Mouse (Mus musculus) hindbrain, embryonic 12.5 days (tissue): ENCODE results near the gene Irf2. TPM values are rescaled to one million over a fixed set of nuclear protein-coding genes. Genes with fewer than 3 reads are reported as not detected.

Experiments
- ATAC-seq: fragments of 200-750 bp; cut with Nextera tagmentation; 2 replicates; pipeline ENCODE4 v1.8.0; 2017; ENCODE audit warnings: moderate TSS enrichment; ENCODE audit not compliant: low FRiP score
- H3K27ac ChIP-seq: fragments of 300-500 bp; sonication (generic); 2 replicates; pipeline ENCODE4 v1.5.1; 2016; ENCODE audit warnings: mild to moderate bottlenecking
- H3K27me3 ChIP-seq: fragments of 300-500 bp; sonication (generic); 2 replicates; pipeline ENCODE4 v1.6.1; 2016; ENCODE audit warnings: mild to moderate bottlenecking
- H3K36me3 ChIP-seq: fragments of 300-500 bp; sonication (generic); 2 replicates; pipeline ENCODE4 v1.6.1; 2016; ENCODE audit warnings: mild to moderate bottlenecking
- H3K4me1 ChIP-seq: fragments of 300-500 bp; sonication (generic); 2 replicates; pipeline ENCODE4 v1.6.1; 2016
- H3K4me2 ChIP-seq: fragments of 300-500 bp; sonication (generic); replicated peaks from 2 replicates; pipeline ENCODE4 v1.6.1; 2016; ENCODE audit warnings: mild to moderate bottlenecking
- H3K4me3 ChIP-seq: fragments of 300-500 bp; sonication (generic); 2 replicates; pipeline ENCODE4 v1.5.1; 2016; ENCODE audit warnings: mild to moderate bottlenecking
- H3K9ac ChIP-seq: fragments of 300-500 bp; sonication (generic); 2 replicates; pipeline ENCODE4 v1.6.1; 2016; ENCODE audit warnings: mild to moderate bottlenecking, moderate library complexity
- H3K9me3 ChIP-seq: fragments of 300-500 bp; sonication (generic); replicated peaks from 2 replicates; pipeline ENCODE4 v1.6.1; 2016; ENCODE audit warnings: mild to moderate bottlenecking
- WGBS: fragments of 180-500 bp; shearing (Covaris S2); methylation state at CpG from one replicate; pipeline ENCODE4 v1.1.7; 2016; 5-methylcytosine and 5-hydroxymethylcytosine counted together
- polyA plus RNA-seq: library from polyadenylated mRNA; unstranded; fragments of >200 nt; fragmentation: Nextera tagmentation; extraction: Ambion mirVana; gene quantifications from 2 replicates; pipeline ENCODE4 v1.2.1, GENCODE M21; 2016

The Irf2 gene
- polyA plus RNA-seq, 1 experiment from 2014 or later: 11.9 TPM

DNA sequence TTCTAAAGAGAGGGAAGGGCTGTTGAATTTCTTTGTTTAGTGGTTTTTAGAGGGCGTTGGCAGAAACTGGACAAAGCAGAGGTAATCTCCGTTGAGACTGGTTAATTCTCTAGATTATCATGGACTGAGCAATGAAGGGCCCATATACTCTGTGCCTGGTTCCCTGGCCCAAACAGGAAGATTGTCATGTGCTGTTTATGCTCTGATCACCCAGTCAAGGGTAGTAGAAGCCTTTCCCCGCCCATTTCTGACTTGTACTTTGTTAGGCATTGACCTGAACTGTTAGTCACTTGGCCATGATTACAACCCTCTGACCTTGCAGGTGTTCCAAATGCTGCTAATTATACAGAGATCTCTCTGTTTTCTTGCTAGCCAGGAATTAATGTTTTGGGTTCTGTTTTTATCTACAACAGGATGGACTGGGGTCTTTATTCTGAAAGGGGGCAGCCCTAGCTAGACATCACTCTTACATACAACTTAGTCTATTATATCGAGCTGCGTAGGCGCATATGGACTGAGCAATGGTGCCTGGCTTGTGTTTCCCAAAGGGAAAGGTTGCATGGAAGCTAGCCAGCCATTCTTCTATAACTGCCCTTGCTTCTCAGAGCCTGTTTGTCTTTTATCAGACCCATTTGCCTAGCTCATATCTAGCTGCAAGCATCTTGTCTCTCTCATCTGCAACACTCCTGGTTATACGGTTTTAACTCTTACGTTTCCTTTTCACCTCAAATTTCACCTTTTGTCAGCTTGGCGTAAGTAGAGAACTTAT lies 143.9 kb downstream of the Irf2 start:
- Histone ChIP-seq H3K9me3 (no peaks in the 10 kb centered on the region), H3K4me1 (no peaks in the 10 kb centered on the region; the same call in 1 of the 2 replicates), H3K9ac (no peak overlapping the region), H3K36me3 (no peaks in the 10 kb centered on the region), H3K4me3 (no peak overlapping the region), H3K27ac (no peak overlapping the region), H3K27me3 (no peaks in the 10 kb centered on the region), H3K4me2 (no peak overlapping the region)
- no peak for ATAC-seq
- WGBS: 91% methylated on average over 9 of the region's 9 CpGs

DNA sequence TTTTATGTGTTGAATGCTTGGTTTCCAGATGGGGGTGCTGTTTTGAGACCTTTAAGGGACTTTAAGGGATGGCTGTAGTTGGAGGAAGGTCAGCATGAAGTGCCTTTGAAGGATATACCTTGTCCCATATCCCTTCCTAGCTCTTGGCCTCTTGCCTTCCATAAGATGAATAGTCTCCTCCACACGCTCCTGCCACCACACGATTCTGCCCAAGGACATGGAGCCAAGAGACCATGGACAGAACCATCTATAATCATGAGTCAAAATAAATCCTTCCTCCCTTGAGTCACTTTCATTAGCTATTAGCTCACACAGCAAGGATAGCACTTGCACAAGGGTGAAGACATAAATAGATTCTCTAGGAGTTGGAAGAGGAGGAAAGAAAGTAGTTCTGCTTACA lies 146.3 kb downstream of the Irf2 start:
- H3K4me2 ChIP-seq: no peak overlapping the region
- H3K9me3 ChIP-seq: no peaks in the 10 kb centered on the region
- 92% methylated on average over 2 of the region's 2 CpGs for WGBS
- H3K27me3 ChIP-seq: no peaks in the 10 kb centered on the region; the same call in 1 of the 2 replicates
- H3K9ac ChIP-seq: no peak overlapping the region
- H3K36me3 ChIP-seq: no peaks in the 10 kb centered on the region
- ATAC-seq: no peak
- no peak overlapping the region for H3K27ac ChIP-seq
- peaks cover 3% of the 10 kb centered on the region; the same call in 1 of the 2 replicates for H3K4me1 ChIP-seq
- H3K4me3 ChIP-seq: no peak overlapping the region

DNA sequence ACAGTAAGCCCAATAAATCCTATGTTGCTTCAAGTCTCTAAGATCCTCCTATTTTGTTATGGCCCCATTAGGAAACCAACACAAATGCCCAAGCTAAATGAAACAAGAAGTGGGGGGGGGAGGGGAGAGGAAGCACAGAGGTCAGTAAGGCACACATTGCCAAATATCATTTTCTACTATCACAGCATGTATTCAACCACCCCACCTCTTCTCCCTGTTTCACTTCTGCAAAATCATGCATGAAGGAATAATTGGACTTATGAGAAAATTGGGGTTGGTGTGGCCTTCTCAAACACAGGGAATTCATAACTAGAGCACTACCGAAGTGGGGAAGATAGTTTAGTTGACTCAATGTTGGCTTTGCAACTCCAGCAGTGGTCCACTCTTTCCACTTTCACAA lies 146.7 kb downstream of the Irf2 start:
- no peaks in the 10 kb centered on the region for H3K36me3 ChIP-seq
- H3K4me2 ChIP-seq: no peak overlapping the region
- H3K4me1 ChIP-seq: peaks cover 3% of the 10 kb centered on the region; the same call in 1 of the 2 replicates
- H3K9me3 ChIP-seq: no peaks in the 10 kb centered on the region
- no peak overlapping the region for H3K4me3 ChIP-seq
- no peak for ATAC-seq
- H3K9ac ChIP-seq: no peak overlapping the region
- no peak overlapping the region for H3K27ac ChIP-seq
- H3K27me3 ChIP-seq: no peaks in the 10 kb centered on the region; the same call in 1 of the 2 replicates
- WGBS: 94% methylated on average over 1 of the region's 1 CpGs

DNA sequence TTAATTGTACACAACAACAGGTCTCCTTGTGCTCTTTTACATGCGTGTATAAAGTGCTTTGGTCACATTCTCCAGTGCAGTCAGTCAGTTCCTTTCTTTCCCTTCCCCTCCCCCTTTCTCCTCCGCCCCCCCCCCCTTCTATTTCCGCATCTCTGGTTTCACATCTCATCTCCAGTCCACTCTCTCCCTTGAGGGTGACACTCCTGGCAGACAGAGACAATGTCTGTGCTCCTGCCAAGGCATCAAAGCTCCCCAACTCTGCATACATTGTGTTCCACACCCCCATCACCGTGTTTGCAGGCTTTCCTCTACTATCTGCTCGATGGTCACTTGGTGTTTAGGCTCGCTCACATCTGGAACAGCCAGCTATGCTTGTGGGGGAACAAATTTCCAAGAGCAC lies 147.9 kb downstream of the Irf2 start:
- ATAC-seq: no peak
- no peaks in the 10 kb centered on the region for H3K9me3 ChIP-seq
- peaks cover 3% of the 10 kb centered on the region; the same call in 1 of the 2 replicates for H3K4me1 ChIP-seq
- H3K27ac ChIP-seq: no peak overlapping the region
- no peaks in the 10 kb centered on the region; the same call in 1 of the 2 replicates for H3K27me3 ChIP-seq
- no peak overlapping the region for H3K4me3 ChIP-seq
- H3K9ac ChIP-seq: no peak overlapping the region
- 76% methylated on average over 5 of the region's 6 CpGs for whole genome bisulfite sequencing
- H3K36me3 ChIP-seq: no peaks in the 10 kb centered on the region
- no peak overlapping the region for H3K4me2 ChIP-seq

DNA sequence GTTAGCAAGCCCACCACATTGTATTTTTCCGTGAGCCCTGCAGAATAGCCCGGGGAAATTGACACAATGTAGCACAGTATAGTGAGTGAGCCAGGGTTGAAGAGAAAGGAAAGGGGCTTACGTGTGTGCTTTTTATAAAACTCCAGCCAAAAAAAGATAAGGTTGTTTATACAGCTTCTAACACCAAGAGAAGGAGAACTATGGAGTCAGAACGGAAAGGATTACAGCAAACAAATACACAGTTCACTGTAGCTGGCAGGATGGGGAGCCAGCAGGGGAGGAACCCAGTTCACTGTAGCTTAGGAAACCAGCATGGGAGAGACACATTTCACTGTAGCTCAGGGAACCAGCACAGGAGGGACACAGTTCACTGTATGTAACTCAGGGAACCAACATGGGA lies 149.0 kb downstream of the Irf2 start:
- H3K4me3 ChIP-seq: no peak overlapping the region
- no peak for ATAC-seq
- 69% methylated on average over 4 of the region's 4 CpGs for WGBS
- peaks cover 9% of the 10 kb centered on the region; the same call in 1 of the 2 replicates for H3K4me1 ChIP-seq
- no peak overlapping the region for H3K9ac ChIP-seq
- no peaks in the 10 kb centered on the region for H3K36me3 ChIP-seq
- no peaks in the 10 kb centered on the region for H3K9me3 ChIP-seq
- H3K27me3 ChIP-seq: no peaks in the 10 kb centered on the region; the same call in 1 of the 2 replicates
- no peak overlapping the region for H3K4me2 ChIP-seq
- H3K27ac ChIP-seq: no peak overlapping the region

DNA sequence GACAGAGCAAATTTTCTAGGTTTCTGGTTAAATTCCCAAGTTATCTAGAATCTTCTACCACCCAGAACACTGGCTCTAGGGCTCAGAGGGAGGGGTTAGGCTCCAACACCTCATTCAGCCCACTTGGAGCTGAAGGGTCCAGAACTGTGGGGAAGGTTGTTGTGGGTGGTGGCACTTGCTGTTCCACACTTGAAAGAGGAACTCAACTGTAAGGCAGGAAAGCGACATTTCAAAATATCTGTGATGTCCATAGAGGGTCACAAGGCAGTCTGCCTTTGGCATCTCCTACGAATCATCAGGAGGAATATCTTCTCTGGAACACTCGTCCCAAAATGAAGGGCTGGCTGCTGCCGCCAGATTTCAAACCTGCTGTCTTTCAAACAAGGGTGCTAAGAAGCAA lies 150.7 kb downstream of the Irf2 start:
- Histone ChIP-seq H3K4me1 (peaks cover 9% of the 10 kb centered on the region; the same call in 1 of the 2 replicates), H3K36me3 (no peaks in the 10 kb centered on the region), H3K9ac (no peak overlapping the region), H3K9me3 (no peaks in the 10 kb centered on the region), H3K27me3 (no peaks in the 10 kb centered on the region; the same call in 1 of the 2 replicates), H3K4me2 (no peak overlapping the region), H3K27ac (no peak overlapping the region), H3K4me3 (no peak overlapping the region)
- no peak for ATAC-seq
- 79% methylated on average over 4 of the region's 4 CpGs for WGBS

DNA sequence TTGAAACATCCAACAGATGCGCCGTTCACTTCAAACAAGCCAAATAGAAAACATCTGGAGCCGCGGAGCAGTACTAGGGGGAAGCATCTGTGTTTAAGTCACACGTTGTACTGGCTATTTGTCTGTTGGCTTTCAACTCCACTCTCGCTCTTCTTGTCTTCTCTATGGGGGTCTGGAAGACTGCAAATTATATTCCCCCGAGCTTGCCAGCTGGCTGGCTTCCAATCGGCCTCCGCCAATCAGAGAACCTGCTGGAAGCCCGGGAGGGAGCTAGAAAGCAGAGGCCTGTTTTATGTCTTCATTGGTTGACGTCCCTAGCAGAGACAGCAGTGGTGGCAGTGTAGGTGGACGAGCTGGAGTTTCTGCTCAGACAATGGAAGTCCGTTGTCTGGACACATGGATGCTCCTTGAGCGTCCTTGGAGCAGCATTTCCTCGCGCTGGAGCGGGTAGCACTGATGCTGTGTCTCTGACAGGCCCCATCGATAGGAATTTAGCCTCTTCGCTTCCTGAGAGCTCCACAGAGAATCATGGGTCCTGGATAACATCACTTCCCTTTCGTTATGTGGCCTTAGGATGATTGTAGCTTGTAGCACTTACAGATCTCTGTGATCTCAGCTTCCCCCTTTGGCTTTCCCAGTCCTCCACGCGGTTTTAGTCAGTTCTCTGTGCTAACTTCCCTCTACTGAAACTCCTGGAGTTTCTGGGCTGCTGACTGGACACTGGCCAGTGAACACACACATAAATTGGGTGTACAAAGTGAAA lies 153.2 kb downstream of the Irf2 start:
- no peak overlapping the region for H3K4me2 ChIP-seq
- no peak overlapping the region for H3K27ac ChIP-seq
- ATAC-seq: no peak
- WGBS: 64% methylated on average over 22 of the region's 22 CpGs
- H3K4me1 ChIP-seq: peaks cover 9% of the 10 kb centered on the region; the same call in 1 of the 2 replicates
- H3K4me3 ChIP-seq: no peak overlapping the region
- H3K27me3 ChIP-seq: no peaks in the 10 kb centered on the region; the same call in 1 of the 2 replicates
- H3K9ac ChIP-seq: no peak overlapping the region
- no peaks in the 10 kb centered on the region for H3K36me3 ChIP-seq
- H3K9me3 ChIP-seq: no peaks in the 10 kb centered on the region

DNA sequence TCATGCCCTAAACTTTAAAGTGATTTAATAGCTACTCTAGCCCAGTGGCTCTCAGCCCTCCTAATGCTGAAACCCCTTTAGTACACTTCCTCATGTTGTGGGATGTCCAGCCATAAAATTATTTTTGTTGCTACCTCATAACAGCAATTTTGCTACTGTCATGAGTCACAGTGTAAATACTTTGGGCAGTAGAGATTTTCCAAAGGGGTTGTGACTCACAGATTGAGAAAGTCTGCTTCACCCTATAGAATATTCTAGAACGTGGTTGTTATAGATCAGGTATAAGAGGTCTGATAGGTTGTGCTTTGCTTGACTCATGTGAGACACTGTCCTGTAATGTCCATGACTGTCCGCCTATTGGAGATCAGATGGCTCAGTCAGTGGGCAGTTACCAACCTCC lies 154.9 kb downstream of the Irf2 start:
- WGBS: 94% methylated on average over 2 of the region's 2 CpGs
- Histone ChIP-seq H3K4me1 (peaks cover 9% of the 10 kb centered on the region; the same call in 1 of the 2 replicates), H3K27ac (no peak overlapping the region)

DNA sequence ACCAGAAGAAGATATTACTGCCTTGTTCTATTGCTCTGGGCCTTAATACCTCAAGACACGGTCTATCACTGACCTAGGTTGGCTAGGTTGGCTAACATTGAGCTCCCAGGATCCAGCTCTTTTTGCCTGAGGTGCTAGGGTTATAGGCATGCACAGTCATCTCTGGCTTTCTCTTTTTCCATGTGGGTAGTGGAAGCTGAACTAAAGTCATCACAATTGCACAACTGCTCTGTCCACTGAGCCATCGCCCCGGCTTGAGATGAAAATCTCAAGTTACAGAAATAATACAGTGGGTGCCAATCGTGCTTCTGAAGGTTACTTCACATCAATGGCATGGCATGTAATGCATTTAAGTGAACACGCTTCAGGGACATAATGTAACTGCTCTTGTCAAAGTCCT lies 156.5 kb downstream of the Irf2 start:
- H3K4me1 ChIP-seq: peaks cover 6% of the 10 kb centered on the region; the same call in 1 of the 2 replicates
- H3K4me3 ChIP-seq: no peak overlapping the region
- H3K27me3 ChIP-seq: no peaks in the 10 kb centered on the region
- H3K9ac ChIP-seq: no peak overlapping the region
- no peak overlapping the region for H3K27ac ChIP-seq
- WGBS: 93% methylated on average over 5 of the region's 5 CpGs
- no peak overlapping the region for H3K4me2 ChIP-seq
- no peak for ATAC-seq
- no peaks in the 10 kb centered on the region for H3K9me3 ChIP-seq
- no peaks in the 10 kb centered on the region for H3K36me3 ChIP-seq

More for the DNA sequence above, 154.9 kb downstream of the Irf2 start:
- Histone ChIP-seq H3K4me2 (no peak overlapping the region), H3K4me3 (no peak overlapping the region), H3K36me3 (no peaks in the 10 kb centered on the region), H3K27me3 (no peaks in the 10 kb centered on the region; the same call in 1 of the 2 replicates), H3K9me3 (no peaks in the 10 kb centered on the region), H3K9ac (no peak overlapping the region)
- no peak for ATAC-seq

DNA sequence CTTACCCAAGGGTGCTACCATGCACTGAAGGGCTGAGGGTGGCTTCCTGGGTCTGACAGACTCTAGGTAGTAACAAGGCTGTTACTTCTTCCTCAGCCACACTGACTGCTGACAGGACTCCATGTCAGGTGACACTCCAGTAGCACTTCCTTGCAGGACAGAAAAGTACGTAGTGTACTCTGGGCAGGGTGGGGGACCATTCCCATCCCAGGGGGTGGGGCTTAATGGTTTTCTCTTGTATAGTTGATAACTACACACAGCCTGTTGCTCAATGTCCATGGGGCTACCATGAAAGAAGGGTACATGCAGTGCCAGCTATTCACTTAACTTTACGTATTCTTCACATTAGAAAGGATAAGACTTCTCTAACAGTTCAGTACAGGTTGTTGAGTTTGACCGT lies 157.2 kb downstream of the Irf2 start:
- Histone ChIP-seq H3K9me3 (no peaks in the 10 kb centered on the region), H3K36me3 (no peaks in the 10 kb centered on the region), H3K4me1 (peaks cover 6% of the 10 kb centered on the region; the same call in 1 of the 2 replicates), H3K27ac (no peak overlapping the region), H3K9ac (no peak overlapping the region), H3K4me2 (no peak overlapping the region), H3K27me3 (no peaks in the 10 kb centered on the region), H3K4me3 (no peak overlapping the region)
- 95% methylated on average over 3 of the region's 3 CpGs for WGBS
- no peak for ATAC-seq
